In the genomic region with DNA sequence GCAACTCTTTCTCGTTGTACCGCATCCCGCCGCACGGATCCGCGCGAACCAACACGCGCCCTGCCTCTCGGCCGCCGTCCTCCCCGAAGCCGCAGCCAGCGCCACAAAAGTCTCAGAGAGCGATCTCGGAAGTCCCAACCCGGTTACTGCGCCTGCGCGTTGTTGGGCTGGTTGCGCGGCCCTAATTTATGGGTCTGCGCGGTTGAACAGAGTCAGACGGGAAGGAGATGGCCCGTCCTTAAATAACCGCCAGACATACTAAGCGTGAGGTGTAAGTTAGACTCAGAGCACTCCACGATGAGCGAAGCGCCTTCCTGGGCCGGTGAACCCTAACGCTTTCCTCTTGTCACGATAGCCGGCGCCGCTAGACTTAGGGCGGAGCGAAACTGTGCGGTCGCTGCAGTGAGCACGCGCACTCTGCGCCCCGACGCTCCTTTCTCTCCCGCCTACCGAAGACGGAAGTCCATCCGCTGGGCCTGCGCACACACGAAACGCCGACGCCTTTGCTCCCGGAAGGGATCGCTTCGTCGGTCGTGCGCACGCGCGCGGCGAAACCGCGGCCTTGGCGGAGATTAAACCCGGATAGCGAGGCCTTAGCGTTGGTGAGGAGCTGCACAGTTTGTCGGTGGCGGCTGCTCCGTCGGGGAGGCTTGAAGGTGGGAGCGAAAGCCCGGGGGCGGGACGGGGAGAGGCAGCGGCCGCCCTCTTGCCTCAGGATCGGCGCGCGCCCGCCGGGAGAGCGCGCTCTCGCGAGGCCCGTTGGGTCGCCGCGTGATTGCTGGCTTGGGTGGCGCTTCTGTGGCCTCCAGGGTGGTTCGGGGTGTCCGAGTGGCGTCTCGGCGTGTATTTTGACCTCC, we compare ENCODE assay signal across 8 mouse cellular contexts. TPM values are rescaled to one million over a fixed set of nuclear protein-coding genes. Genes with fewer than 3 reads are reported as not detected.
DNase-seq lines count a peak whose midpoint lies in the region; ATAC-seq lines count a peak whose summit lies in the region.

Sf3a2 (plus strand) TSS at position 49 of the 857 bp plus-strand sequence.
Plekhj1 (minus strand) TSS at position 477 of the 857 bp plus-strand sequence.

- H3K9me3 ChIP-seq in lung, embryonic 16.5 days (ENCODE audit: control insufficient read depth, low read length), result no peaks in the 10 kb centered on the region

- WGBS in lung, embryonic 16.5 days, result under 1% methylated on average over 93 of the region's 104 CpGs

- ATAC-seq in hematopoietic stem cell, adult 5-6 weeks (replicated peaks in 1 of 2; ENCODE audit: insufficient read depth in 1 of 2, low FRiP score in 2 of 2, low TSS enrichment in 1 of 2, low read depth in 1 of 2, poor library complexity in 2 of 2, severe bottlenecking in 2 of 2), result peak; percentile 84 to 90
- peak; percentile 95 for ATAC-seq in lung, embryonic 16.5 days (ENCODE audit: low read depth)

- H3K4me2 ChIP-seq in lung, embryonic 16.5 days (ENCODE audit: low read depth, low read length), result peak within 1 kb of the TSS; percentile 80

- peak within 1 kb of the TSS; percentile 96 for H3K27ac ChIP-seq in lung, embryonic 16.5 days (ENCODE audit: low read length)

- H3K27me3 ChIP-seq in lung, embryonic 16.5 days (ENCODE audit: control insufficient read depth, insufficient read depth, low read depth, low read length), result no peaks in the 10 kb centered on the region

- DNase-seq in MEL-GATA-1-ER (ENCODE audit: extremely low read depth, low read depth), result peak; percentile 89
- DNase-seq in cerebellum, adult 8-10 months, result peak; percentile 97
- peak; percentile 97 for DNase-seq in forelimb bud, embryonic 11.5 days (ENCODE audit: low read depth, low spot score)
- DNase-seq in layer of hippocampus, adult 9-10 months (ENCODE audit: low spot score), result peak; percentile 97
- DNase-seq in ovary, postnatal 10 days (ENCODE audit: low spot score), result peak; percentile 95
- peak; percentile 93 to 97 for DNase-seq in thymus, postnatal 10 days (ENCODE audit: low spot score in 2 of 2)

- H3K36me3 ChIP-seq in lung, embryonic 16.5 days (ENCODE audit: control insufficient read depth, insufficient read depth, low read length), result peaks cover 39% of the 10 kb centered on the region

- H3K4me3 ChIP-seq in lung, embryonic 16.5 days (ENCODE audit: low read length), result peak within 1 kb of the TSS; percentile 84

- peak within 1 kb of the TSS; percentile 97 for H3K9ac ChIP-seq in lung, embryonic 16.5 days (ENCODE audit: low read length)

- peaks cover 16% of the 10 kb centered on the region for H3K4me1 ChIP-seq in lung, embryonic 16.5 days (replicated peaks; ENCODE audit: control insufficient read depth, insufficient read depth, low read length)

RNA-seq across cellular contexts. Expression of gene Sf3a2, which starts in this region (rescaled TPM):
- total RNA-seq in hematopoietic stem cell, adult 5-6 weeks (2017), result 12.9 and 24.7 TPM in 2 replicates
- polyA plus RNA-seq in lung, embryonic 16.5 days (2015; fragmentation: Nextera tagmentation; extraction: Ambion mirVana), result 60.9 and 75.7 TPM in 2 replicates

RNA-seq across cellular contexts. Expression of gene Plekhj1, which starts in this region (rescaled TPM):
- 35.8 and 45.6 TPM in 2 replicates for total RNA-seq in hematopoietic stem cell, adult 5-6 weeks (2017)
- 92.7 and 100 TPM in 2 replicates for polyA plus RNA-seq in lung, embryonic 16.5 days (2015; fragmentation: Nextera tagmentation; extraction: Ambion mirVana)

Comparison
In these comparisons a context has a peak if more than half of its experiments do, and no peak if none do; other contexts are left out.
1. Peak in every context shown above with its lines: DNase-seq, ATAC-seq, H3K4me3 ChIP-seq and H3K27ac ChIP-seq.